Mouse (Mus musculus) megakaryocyte, embryonic 14.5 days (primary cell): ENCODE measurements around the gene Prkce.

Experiments
- FLI1 ChIP-seq: IDR thresholded peaks from 2 replicates; pipeline ENCODE4 v1.6.1; 2012; ENCODE audit warnings: low read length, inconsistent platforms, mixed read lengths
- GATA1 ChIP-seq: IDR thresholded peaks from 3 replicates; pipeline ENCODE4 v1.6.1; 2012; ENCODE audit warnings: mixed read lengths, low read length, inconsistent platforms, borderline replicate concordance

GRCm38 (mm10) chr17:86650241-86650640, 482.7 kb downstream of the Prkce start:
- TF ChIP-seq GATA1 (no peak), FLI1 (no peak)
